Mouse (Mus musculus) right cerebral cortex, adult 2 months (tissue): Measurements from ENCODE around the gene Oxsr1.
"Not testable (repeated sequence)": the region's sequence is repeated elsewhere in the genome, so short reads cannot be mapped to it uniquely, and the experiment has no call there.

Experiments
- DNase-seq, 2 experiments: peaks; one replicate each; pipeline ENCODE4 v3.0.0; 2021 to 2022; ENCODE audit warnings: low spot score in 2 of 2

Oxsr1 gene

DNA sequence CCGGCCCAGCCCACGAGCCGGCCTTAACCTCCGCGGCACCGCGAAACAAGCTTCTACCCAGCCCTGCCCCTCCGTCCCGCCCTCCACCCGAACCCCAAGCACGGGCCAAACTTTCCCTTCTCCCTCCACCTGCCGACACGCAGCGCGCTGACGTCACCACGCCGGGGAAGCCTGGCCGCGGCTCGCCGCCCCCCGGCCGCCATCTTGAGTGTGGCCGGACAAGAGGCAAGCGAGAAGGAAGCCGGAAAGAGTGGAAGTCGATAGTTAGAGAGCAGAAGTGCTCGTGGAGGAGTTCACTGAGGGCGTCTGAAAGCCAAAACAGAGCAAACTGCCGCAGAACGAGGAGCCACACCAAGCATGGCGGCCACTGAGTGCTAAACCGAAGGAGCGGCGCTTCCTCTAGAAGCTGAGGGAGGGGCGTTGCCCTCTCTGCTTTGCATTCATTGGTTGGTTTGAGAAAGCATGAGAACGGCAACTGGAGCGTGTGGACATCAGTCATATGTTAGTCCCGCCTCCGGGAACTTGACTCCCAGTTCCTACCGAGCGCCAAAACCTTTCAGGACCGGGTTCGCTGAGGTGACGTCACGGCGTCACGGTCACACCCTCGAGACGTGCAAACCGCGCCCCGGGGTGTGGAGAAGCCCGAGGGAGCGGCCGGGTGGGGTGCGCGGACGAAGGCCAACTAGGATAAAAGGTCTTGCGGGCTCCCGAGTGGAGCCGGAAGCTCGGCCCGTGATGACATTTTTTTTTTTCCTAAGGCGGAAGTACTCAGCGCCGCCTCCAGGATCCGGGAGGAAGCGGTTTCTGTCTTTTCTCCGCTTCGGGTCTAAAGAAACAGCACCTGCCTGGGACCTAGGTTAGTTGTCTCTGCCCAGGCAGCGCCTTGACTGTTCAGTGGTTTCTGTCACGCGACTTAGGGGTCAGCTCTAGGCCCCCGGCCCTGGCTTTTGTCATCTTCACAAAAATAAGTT is at the start of gene Oxsr1:
Gene Oxsr1, minus strand, starts transcription at position 139 of the 971 bp plus-strand sequence.
- DNase-seq: peak; percentile 99 to 100

GRCm38 (mm10) chr9:119371251-119371650 is 49.0 kb upstream of the Oxsr1 start:
- no peak for DNase-seq

DNA sequence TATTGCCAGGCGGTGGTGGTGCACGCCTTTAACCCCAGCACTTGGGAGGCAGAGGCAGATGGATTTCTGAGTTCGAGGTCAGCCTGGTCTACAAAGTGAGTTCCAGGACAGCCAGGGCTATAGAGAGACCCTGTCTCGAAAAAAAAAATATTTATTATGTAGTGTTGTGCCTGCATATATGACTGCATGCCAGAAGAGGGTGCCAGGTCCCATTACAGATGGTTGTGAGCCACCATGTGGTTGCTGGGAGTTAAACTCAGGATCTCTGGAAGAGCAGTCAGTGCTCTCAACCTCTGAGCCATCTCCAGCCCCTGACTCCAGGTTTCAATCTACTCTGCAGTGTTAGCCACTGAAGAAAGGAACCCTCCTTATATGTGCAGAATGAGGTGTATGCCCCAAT is 48.5 kb upstream of the Oxsr1 start:
- DNase-seq: not testable (repeated sequence)

DNA sequence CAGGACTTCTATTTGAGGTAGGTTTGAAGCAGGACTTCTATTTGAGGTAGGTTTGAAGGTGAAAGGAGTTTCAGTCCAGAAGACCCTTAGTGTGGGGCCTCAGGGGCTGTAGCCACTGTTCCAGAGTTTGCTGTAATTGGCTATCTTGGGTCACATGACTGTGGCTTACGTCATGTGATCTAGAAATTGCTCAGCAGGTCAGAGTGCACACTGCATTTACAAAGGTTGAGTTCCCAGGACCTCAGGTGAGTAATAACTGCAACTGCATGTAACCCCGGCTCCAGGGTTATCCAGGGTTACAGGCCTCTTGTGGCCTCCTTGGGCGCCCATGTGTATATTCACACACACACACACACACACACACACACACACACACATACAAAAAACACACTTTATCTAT is 46.1 kb upstream of the Oxsr1 start:
- DNase-seq: no peak

- peak in 1 of 2 experiments; percentile 29 for DNase-seq
Measured at GRCm38 (mm10) chr9:119365284-119365683, 43.1 kb upstream of the Oxsr1 start, which contains the start of gene Slc22a14. Slc22a14 (minus strand) TSS chr9:119365553.

DNA sequence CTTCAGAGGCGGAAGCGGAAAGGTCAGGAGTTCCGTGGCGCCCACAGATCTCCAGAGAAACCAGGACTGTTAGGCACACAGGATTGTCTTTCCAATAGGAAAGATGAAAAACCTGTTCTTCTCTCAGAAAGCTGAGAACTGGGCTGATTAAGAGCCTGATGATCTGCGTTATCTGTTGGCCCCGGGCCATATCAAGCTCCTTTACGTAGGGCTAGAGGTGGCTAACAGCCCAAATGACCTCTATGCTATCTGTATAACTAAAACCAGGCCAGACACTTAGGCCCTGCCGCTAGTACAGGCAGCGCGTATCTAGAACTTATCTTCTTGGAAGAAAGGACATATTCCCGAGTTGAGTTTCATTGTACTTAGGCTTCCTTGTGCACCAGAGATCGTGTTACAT is 41.0 kb upstream of the Oxsr1 start:
- DNase-seq: no peak

DNA sequence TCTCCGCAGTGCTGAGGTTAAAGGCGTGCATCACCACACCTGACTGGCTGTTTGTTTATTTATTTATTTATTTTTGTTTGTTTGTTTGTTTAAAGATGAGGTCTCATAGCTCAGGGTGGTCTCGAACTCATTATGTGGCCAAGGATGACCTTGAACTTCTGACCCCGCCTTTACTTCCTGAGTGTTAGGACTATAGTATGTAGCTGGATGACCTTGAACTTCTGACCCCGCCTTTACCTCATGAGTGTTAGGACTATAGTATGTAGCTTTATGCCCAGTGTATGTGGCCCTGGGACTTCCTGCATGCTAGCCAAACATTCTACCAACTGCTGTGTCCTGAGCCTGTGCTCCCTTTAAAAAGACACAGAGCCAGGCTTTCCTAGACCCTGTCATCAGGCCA is 39.2 kb upstream of the Oxsr1 start:
- no peak for DNase-seq

GRCm38 (mm10) chr9:119358058-119358429 is 35.8 kb upstream of the Oxsr1 start:
- no peak for DNase-seq

- DNase-seq: peak; percentile 86 to 90
Measured at GRCm38 (mm10) chr9:119357331-119358057, 35.3 kb upstream of the Oxsr1 start, which contains the start of gene Xylb. Xylb (plus strand) TSS chr9:119357381.

DNA sequence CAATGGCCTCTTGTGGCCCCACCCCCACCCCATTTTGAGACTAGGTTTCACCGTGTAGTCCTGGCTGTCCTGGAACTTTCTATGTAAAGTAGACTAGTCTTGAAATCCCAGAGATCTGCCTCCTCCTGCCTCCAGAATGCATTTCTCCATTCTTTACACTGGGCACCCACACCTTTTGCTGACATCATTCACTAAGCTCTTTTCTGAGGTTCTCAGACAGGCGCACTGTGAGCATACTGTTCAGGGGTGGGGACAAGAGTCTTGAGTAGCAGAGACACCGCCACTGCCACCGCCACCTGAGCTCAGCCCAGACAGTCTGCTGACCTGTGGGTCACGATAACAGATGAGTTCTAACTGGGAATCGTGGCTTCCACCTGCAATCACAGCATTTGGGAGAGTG is 33.7 kb upstream of the Oxsr1 start:
- DNase-seq: peak in 1 of 2 experiments; percentile 31

DNA sequence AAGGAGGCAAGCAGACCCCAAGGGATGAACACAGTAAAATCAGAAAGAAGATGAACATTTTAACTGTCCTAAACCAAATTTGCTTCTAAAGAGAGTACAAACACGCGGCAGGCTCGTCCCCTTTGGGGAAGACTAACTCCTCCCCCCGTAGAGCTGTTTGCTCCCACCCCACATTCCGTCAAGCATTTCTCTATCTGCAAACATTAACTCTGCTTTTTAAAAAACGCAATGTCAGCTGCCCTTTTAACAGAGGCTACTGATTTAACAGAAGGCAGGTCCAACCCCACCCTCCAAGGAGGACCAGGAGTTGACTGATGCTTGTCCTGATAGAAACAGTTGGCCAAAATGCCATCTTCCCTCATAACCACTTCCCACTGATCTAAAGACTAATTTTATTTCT is 31.7 kb upstream of the Oxsr1 start:
- no peak for DNase-seq

DNA sequence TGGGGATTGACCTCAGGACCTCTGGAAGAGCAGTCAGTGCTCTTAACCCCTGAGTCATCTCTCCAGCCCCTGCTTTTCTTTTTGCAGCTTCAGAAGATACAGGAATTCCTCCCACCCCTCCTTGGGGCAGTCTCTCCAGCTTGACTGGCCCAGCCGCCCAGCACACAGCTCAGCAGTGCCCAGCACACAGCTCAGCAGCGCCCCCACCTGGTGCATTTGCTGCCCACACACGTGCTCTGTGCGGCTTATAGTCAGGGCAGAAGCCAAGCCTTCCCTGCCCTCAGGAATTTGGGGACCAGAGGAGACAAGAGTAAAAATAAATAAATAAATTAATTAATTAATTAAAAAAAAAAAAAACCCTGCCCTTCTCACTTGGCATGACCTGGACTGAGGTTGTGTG is 29.8 kb upstream of the Oxsr1 start:
- peak; percentile 56 to 64 for DNase-seq

- no peak for DNase-seq
Measured at GRCm38 (mm10) chr9:119350947-119351705, 28.9 kb upstream of the Oxsr1 start.

- no peak for DNase-seq
Measured at GRCm38 (mm10) chr9:119350531-119350930, 28.3 kb upstream of the Oxsr1 start.

- DNase-seq: no peak
Measured at GRCm38 (mm10) chr9:119346376-119346775, 24.1 kb upstream of the Oxsr1 start.

GRCm38 (mm10) chr9:119342728-119343127 is 20.5 kb upstream of the Oxsr1 start:
- DNase-seq: no peak

- DNase-seq: peak; percentile 96 to 97
Measured at GRCm38 (mm10) chr9:119340909-119341816, 18.9 kb upstream of the Oxsr1 start, which contains the start of gene Myd88. Myd88 (minus strand) TSS chr9:119341411.

DNA sequence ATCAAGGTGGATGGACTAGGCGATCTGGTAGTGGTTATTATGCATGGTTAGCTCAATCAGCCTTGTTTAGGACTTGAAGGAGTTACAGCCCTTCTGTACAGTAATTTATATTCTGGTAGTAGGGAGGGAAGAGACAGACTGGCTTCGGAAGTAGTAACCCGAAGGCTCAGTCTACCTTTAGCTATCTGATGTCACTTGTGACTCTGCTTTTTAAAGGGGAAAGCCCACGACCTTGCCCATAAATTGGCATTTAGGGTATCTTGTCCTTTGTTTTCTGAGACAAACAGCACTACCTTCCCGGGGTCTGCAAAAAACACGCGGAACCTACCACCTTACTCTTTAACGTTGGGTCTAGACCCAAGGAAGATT is 18.0 kb upstream of the Oxsr1 start:
- no peak for DNase-seq

DNA sequence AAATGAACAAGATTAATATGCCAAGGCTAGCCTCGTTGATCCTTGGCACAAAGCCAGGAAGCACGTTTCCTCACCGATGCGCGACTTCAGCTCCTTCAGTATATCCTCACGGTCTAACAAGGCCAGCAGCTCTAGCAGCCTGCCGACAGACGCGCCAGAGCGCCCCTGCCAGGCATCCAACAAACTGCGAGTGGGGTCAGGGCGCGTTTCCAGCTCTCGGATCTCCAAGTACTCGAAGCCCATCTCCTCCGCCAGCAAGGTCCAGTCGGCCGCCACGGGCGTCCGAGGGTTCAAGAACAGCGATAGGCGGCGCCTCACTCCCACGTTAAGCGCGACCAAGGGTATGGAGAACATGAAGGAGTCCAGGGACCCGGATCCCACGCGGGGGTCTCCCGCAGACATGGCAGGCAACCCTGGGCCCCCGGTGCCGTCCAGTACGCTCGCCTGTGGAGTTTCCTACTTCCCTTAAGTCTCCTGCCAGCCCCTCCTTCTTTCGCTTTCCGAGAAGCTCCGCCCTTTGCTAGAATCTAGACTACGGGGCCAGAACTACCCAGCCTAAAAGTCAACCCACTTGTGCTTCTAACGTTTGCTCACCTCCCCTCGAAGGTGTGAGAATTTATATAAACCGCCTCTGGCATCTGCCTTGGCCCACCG is 17.5 kb upstream of the Oxsr1 start, which contains the start of gene Acaa1a:
Gene Acaa1a, plus strand, starts transcription at position 119 of the 654 bp plus-strand sequence.
- peak; percentile 33 to 50 for DNase-seq

- no peak for DNase-seq
Measured at GRCm38 (mm10) chr9:119339106-119339505, 16.9 kb upstream of the Oxsr1 start.
